Mouse (Mus musculus) embryo, embryonic 10 days (tissue): ENCODE measurements around the gene 1700123O20Rik.

Experiments
- DNase-seq: peaks from one replicate; pipeline ENCODE4 v3.0.0-alpha.2; 2015; ENCODE audit warnings: low spot score

Gene 1700123O20Rik

DNA sequence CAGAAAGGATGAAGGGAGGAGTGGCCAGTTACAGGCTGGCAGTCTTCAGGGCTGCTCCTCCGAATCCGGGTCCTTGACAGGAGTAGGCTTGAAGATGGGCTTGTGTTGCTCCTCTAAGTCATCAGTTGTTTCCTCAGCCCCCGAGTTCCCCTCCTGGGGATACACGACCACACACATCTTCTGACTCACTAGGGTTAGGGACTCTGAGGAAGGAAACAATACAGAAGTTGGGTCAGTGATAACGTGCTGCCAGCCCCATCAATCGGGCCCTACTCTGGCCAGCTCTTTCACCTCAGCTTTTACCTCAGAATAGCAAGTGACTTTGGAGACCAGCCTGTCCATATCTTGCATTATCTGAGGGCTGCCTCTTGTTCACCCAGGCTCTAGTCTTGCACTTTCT is 38.0 kb downstream of the 1700123O20Rik start:
- no peak for DNase-seq

DNA sequence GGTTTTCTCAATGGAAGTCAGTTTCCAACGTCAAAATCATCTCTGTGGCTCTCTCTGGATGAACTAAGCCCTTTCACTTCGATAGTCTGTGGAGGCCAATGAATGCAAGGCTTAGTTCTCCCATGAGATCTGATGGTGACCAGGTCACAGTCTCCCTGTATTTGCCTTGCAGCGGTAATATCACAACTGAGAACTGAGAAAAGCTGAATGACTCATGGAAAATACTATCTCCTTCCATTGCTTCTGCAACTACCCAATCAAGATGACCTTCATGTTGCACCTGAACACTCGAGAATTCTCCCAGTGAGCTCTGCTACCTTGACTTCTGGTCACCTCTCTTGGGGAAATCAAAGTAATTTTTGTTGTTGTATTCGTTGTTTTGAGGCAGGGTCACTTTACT is 41.5 kb downstream of the 1700123O20Rik start:
- DNase-seq: no peak

DNA sequence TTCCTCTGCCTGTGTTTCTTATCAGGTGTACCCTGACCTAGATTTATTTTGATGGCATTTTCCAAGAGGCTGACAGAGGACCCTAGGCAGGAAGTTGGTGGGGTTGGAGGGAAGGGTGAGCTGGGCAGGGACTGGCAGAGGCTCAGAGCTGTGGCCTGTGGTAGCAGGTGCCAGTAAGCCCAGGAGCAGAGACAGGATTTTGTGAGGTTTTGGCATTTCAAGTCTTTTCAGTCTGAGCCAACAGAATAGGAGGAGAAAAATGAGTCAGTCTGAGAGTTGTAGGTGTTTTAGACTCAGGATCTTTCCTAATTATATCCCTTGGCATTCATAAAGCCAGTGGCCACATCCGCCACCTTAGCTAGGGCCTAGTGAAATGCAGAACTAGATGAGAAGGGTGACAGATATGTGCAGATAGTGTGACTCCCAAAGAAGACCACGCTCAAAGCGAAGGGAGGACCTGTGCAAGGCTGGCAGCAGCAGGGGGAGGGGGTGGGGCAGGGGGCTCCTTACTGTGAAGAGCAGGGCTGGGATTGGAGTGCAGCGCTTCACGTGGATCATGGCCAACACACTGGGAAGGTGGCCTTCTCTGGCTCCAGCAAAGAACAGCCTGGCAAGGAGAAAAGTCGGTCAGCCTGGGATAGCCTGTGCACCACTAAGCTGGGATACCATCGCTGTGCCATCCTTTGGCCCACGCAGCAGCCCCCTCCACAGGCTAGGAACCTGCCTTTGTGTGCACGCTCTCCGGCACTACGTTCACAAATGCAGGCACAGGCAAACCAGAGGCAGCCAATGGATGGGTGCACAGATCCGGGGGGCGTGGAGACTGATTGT is 43.0 kb downstream of the 1700123O20Rik start:
- no peak for DNase-seq

DNA sequence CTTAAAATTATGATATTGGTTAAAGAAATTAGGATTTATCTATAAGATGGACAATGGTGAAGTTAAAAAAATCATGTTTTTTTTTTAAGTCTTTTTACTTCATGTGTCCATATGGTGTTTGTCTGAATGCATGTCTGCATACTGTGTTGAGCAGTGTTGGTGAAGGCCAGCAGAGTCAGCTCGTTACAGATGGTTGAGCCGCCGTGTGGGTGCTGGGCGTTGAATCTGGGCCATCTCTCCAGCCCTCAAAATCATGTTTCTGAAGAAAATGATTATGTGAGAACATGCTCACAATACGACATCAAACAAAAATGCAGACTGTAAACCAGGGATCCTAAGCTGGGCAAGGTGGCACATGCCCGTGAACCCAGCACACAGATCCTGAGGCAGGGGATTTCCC is 44.3 kb downstream of the 1700123O20Rik start:
- no peak for DNase-seq

DNA sequence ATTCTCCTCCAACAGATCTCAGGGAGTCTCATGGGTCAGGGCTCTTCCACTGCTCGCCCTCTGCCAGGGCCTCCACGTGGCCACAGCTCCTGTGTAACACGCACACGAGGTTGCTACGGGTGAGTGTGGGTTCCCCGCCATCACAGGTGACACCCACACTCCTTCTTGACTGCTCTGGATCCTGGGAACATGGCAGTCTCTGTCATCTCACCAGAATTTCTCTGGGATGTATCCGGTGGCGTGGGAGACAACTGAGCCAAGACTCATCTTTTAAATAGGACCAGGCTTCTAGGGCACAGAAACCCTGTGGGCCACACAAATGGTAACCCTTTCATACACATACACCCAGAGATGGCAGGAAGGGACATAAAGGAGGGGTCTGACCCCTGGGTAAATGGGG is 46.2 kb downstream of the 1700123O20Rik start:
- DNase-seq: no peak

DNA sequence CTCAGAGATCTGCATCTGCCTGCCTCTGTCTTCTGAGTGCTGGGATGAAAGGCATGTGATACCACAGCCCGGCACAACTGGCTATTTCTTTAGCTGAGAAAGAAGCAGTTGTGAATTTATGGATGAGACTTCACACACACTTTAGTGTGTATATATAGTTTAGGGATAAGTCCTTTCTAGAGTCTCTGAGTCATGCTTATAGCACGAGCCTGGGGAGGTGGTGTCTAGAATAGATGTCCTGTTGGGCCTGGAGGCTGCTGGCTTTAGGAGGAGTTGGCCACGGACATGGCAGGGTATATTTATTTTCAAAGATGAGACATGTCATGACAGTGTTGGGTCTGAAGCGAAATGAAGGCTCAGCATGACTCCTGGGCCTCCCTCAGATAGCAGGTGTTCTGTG is 48.0 kb downstream of the 1700123O20Rik start:
- no peak for DNase-seq

DNA sequence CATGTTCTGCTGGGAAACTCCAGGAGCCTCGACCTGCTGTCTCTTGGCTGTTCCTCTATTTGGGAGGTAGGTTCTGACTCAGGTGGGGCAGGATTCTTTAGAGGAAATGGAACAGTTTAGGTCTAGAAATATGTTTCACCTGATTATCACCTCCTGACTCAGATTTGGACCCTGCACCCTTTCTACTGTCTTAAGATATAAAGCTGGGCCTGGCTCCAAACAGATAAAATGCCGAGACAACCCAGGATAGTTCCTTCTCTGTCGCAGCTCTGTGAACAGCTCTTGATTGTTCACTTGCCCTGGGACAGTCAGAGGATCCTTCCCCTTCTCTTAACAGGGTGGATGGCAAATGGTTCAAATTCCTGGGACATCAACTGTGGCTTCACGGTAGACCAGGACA is 49.2 kb downstream of the 1700123O20Rik start:
- DNase-seq: no peak

DNA sequence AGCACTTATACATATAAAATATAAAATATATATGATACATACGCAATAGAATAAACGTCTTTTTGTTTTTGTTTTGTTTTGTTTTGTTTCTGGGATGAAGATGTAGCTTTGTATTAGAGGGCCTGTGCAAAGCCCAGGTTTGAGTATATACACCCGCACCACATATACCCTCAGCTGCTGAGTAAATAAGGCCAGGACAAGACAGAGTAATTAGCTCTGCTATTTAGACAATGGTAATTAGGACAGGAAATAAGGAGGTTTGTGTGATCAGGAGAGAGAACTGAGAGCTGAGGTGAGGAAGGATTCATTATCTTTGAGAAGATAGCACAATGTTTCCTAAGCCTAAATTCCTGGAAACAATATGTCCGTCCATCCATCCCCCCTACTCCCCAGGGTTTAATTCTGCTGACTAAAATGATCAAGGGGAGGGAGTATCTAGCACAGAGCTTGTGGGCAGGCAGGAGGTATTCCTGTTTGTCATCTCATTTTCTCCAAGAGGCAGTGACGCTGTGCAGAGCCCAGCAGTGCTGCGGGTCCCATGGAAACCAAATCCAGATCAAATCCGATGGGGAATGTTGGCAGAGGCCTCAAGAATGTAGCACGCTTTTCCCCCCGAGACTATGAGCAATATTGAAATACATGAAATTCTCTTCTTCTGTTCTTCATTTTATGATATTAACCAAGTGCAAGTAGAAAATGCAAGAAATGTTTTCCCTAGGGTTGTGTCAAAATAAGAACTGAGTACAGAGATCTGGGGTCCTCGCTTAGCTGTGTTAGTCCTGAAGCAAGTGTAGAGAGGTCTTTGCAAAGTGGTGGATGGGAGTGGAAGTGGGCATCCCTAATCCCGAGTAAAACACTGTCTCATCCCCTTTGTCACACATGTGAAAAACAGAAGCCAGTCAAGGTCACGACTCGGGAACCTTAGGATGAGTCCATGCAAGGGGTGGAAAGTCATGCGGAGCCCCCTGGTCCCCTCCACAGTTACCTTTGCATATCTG is 50.8 kb downstream of the 1700123O20Rik start:
- peak; percentile 40 for DNase-seq

DNA sequence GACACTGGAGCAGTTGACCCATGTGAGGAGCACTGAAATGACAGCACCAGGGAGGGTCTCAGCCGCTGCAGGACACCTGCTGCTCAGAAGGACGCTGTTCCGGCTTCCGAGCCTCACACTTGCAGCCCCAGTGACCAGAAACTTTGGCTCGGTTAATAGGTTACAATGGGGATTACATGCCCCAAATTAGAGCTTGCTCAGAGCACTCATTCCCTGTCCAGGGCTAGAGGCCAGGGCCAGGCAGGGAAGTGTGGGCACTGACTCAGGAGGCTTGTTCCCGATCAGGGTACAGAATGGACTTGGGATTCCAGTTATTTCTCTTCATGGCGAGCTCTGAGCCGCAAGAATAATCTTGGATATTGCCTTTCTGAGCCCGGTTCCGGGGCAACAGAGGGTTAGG is 51.6 kb downstream of the 1700123O20Rik start:
- no peak for DNase-seq
